Mouse (Mus musculus): ENCODE measurements around the gene Dnaic2. TPM values are rescaled to one million over a fixed set of nuclear protein-coding genes. Genes with fewer than 3 reads are reported as not detected.

Gene Dnaic2
- polyA plus RNA-seq, 1 experiment from 2014 or later = 0.50 TPM

- Histone ChIP-seq H3K4me1 (replicated peaks) (peaks cover 16% of the 10 kb centered on the region), H3K27ac (no peak overlapping the region), H3K4me2 (no peak overlapping the region), H3K4me3 (replicated peaks) (no peak overlapping the region), H3K36me3 (peaks cover 7% of the 10 kb centered on the region), H3K27me3 (no peaks in the 10 kb centered on the region), H3K9ac (replicated peaks) (no peak overlapping the region), H3K9me3 (no peaks in the 10 kb centered on the region)
- WGBS = 91% methylated on average over 16 of the region's 16 CpGs
- no peak for ATAC-seq (ENCODE audit: insufficient number of reproducible peaks, insufficient read depth, low FRiP score, low TSS enrichment, low read depth)
Observed at GRCm38 (mm10) chr11:114686221-114686959, 40.8 kb upstream of the Dnaic2 start.

- Histone ChIP-seq H3K36me3 (peaks cover 7% of the 10 kb centered on the region), H3K27ac (0 out of 2 replicates have a peak overlapping the region, but pooled peaks have one; percentile 32), H3K27me3 (no peaks in the 10 kb centered on the region), H3K4me2 (no peak overlapping the region), H3K9ac (replicated peaks) (no peak overlapping the region), H3K9me3 (no peaks in the 10 kb centered on the region), H3K4me3 (replicated peaks) (no peak overlapping the region), H3K4me1 (replicated peaks) (peaks cover 16% of the 10 kb centered on the region)
- 48% methylated on average over 9 of the region's 10 CpGs for WGBS
- no peak for ATAC-seq (ENCODE audit: insufficient number of reproducible peaks, insufficient read depth, low FRiP score, low TSS enrichment, low read depth)
Observed at GRCm38 (mm10) chr11:114687574-114688188, 39.5 kb upstream of the Dnaic2 start.

GRCm38 (mm10) chr11:114688729-114689128 is 38.5 kb upstream of the Dnaic2 start:
- peaks cover 7% of the 10 kb centered on the region for H3K36me3 ChIP-seq
- no peak overlapping the region for H3K4me3 ChIP-seq (replicated peaks)
- H3K4me2 ChIP-seq = no peak overlapping the region
- no peak for ATAC-seq (ENCODE audit: insufficient number of reproducible peaks, insufficient read depth, low FRiP score, low TSS enrichment, low read depth)
- no peaks in the 10 kb centered on the region for H3K9me3 ChIP-seq
- H3K9ac ChIP-seq (replicated peaks) = no peak overlapping the region
- H3K27ac ChIP-seq = no peak overlapping the region
- peaks cover 16% of the 10 kb centered on the region for H3K4me1 ChIP-seq (replicated peaks)
- H3K27me3 ChIP-seq = no peaks in the 10 kb centered on the region
- WGBS = 90% methylated on average over 3 of the region's 3 CpGs

GRCm38 (mm10) chr11:114690192-114690591 is 37.0 kb upstream of the Dnaic2 start:
- no peak overlapping the region for H3K4me3 ChIP-seq (replicated peaks)
- 92% methylated on average over 15 of the region's 15 CpGs for WGBS

GRCm38 (mm10) chr11:114691454-114692182 is 35.6 kb upstream of the Dnaic2 start:
- Histone ChIP-seq H3K9me3 (no peaks in the 10 kb centered on the region), H3K36me3 (peaks cover 7% of the 10 kb centered on the region), H3K4me2 (no peak overlapping the region), H3K9ac (replicated peaks) (no peak overlapping the region), H3K27ac (no peak overlapping the region), H3K27me3 (no peaks in the 10 kb centered on the region), H3K4me3 (replicated peaks) (no peak overlapping the region), H3K4me1 (replicated peaks) (no peaks in the 10 kb centered on the region; the same call in 1 of the 2 replicates)
- 40% methylated on average over 6 of the region's 6 CpGs for WGBS
- ATAC-seq (ENCODE audit: insufficient number of reproducible peaks, insufficient read depth, low FRiP score, low TSS enrichment, low read depth) = no peak

More at GRCm38 (mm10) chr11:114690192-114690591, 37.0 kb upstream of the Dnaic2 start:
- peaks cover 2% of the 10 kb centered on the region; the same call in 1 of the 2 replicates for H3K4me1 ChIP-seq (replicated peaks)
- H3K27me3 ChIP-seq = no peaks in the 10 kb centered on the region
- no peak overlapping the region for H3K4me2 ChIP-seq
- no peak for ATAC-seq (ENCODE audit: insufficient number of reproducible peaks, insufficient read depth, low FRiP score, low TSS enrichment, low read depth)
- H3K27ac ChIP-seq = no peak overlapping the region
- H3K9me3 ChIP-seq = no peaks in the 10 kb centered on the region
- H3K9ac ChIP-seq (replicated peaks) = no peak overlapping the region
- peaks cover 7% of the 10 kb centered on the region for H3K36me3 ChIP-seq

GRCm38 (mm10) chr11:114692601-114693000 is 34.6 kb upstream of the Dnaic2 start:
- H3K4me1 ChIP-seq (replicated peaks) = no peaks in the 10 kb centered on the region; the same call in 1 of the 2 replicates
- H3K9ac ChIP-seq (replicated peaks) = no peak overlapping the region
- H3K27me3 ChIP-seq = no peaks in the 10 kb centered on the region
- WGBS = 45% methylated on average over 7 of the region's 7 CpGs
- H3K27ac ChIP-seq = no peak overlapping the region
- no peak overlapping the region for H3K4me3 ChIP-seq (replicated peaks)
- peaks cover 7% of the 10 kb centered on the region for H3K36me3 ChIP-seq
- no peaks in the 10 kb centered on the region for H3K9me3 ChIP-seq
- no peak overlapping the region for H3K4me2 ChIP-seq
- ATAC-seq (ENCODE audit: insufficient number of reproducible peaks, insufficient read depth, low FRiP score, low TSS enrichment, low read depth) = no peak

- 86% methylated on average over 6 of the region's 6 CpGs for WGBS
- H3K36me3 ChIP-seq = peaks cover 7% of the 10 kb centered on the region
- H3K27ac ChIP-seq = no peak overlapping the region
- no peak for ATAC-seq (ENCODE audit: insufficient number of reproducible peaks, insufficient read depth, low FRiP score, low TSS enrichment, low read depth)
- no peaks in the 10 kb centered on the region for H3K27me3 ChIP-seq
- no peak overlapping the region for H3K4me3 ChIP-seq (replicated peaks)
- H3K4me2 ChIP-seq = no peak overlapping the region
- H3K9ac ChIP-seq (replicated peaks) = no peak overlapping the region
- H3K9me3 ChIP-seq = no peaks in the 10 kb centered on the region
- H3K4me1 ChIP-seq (replicated peaks) = no peaks in the 10 kb centered on the region
Observed at GRCm38 (mm10) chr11:114693456-114693855, 33.8 kb upstream of the Dnaic2 start.

GRCm38 (mm10) chr11:114694451-114694850 is 32.8 kb upstream of the Dnaic2 start:
- H3K27me3 ChIP-seq = no peaks in the 10 kb centered on the region
- 86% methylated on average over 2 of the region's 2 CpGs for WGBS

GRCm38 (mm10) chr11:114698496-114698895 is 28.7 kb upstream of the Dnaic2 start:
- 98% methylated on average over 7 of the region's 7 CpGs for WGBS
- H3K36me3 ChIP-seq = 0 out of 2 replicates have a peak, but pooled peaks cover 4% of the 10 kb centered on the region
- H3K27me3 ChIP-seq = no peaks in the 10 kb centered on the region
- ATAC-seq (ENCODE audit: insufficient number of reproducible peaks, insufficient read depth, low FRiP score, low TSS enrichment, low read depth) = no peak
- H3K27ac ChIP-seq = no peak overlapping the region
- H3K4me3 ChIP-seq (replicated peaks) = no peak overlapping the region
- no peak overlapping the region for H3K9ac ChIP-seq (replicated peaks)
- no peaks in the 10 kb centered on the region for H3K4me1 ChIP-seq (replicated peaks)
- no peak overlapping the region for H3K4me2 ChIP-seq
- H3K9me3 ChIP-seq = no peaks in the 10 kb centered on the region

More at GRCm38 (mm10) chr11:114694451-114694850, 32.8 kb upstream of the Dnaic2 start:
- no peaks in the 10 kb centered on the region for H3K9me3 ChIP-seq
- peaks cover 9% of the 10 kb centered on the region for H3K36me3 ChIP-seq
- H3K4me2 ChIP-seq = no peak overlapping the region
- H3K4me1 ChIP-seq (replicated peaks) = no peaks in the 10 kb centered on the region
- no peak overlapping the region for H3K27ac ChIP-seq
- ATAC-seq (ENCODE audit: insufficient number of reproducible peaks, insufficient read depth, low FRiP score, low TSS enrichment, low read depth) = no peak
- H3K4me3 ChIP-seq (replicated peaks) = no peak overlapping the region
- no peak overlapping the region for H3K9ac ChIP-seq (replicated peaks)

GRCm38 (mm10) chr11:114699511-114699910 is 27.7 kb upstream of the Dnaic2 start:
- no peaks in the 10 kb centered on the region for H3K9me3 ChIP-seq
- WGBS = 84% methylated on average over 12 of the region's 12 CpGs
- no peak overlapping the region for H3K4me3 ChIP-seq (replicated peaks)
- H3K27ac ChIP-seq = no peak overlapping the region
- H3K36me3 ChIP-seq = 0 out of 2 replicates have a peak, but pooled peaks cover 4% of the 10 kb centered on the region
- ATAC-seq (ENCODE audit: insufficient number of reproducible peaks, insufficient read depth, low FRiP score, low TSS enrichment, low read depth) = no peak
- H3K4me2 ChIP-seq = no peak overlapping the region
- no peaks in the 10 kb centered on the region for H3K27me3 ChIP-seq
- peak overlapping the region; percentile 23; the same call in 1 of the 2 replicates for H3K9ac ChIP-seq (replicated peaks)
- peaks cover 7% of the 10 kb centered on the region; the same call in 1 of the 2 replicates for H3K4me1 ChIP-seq (replicated peaks)
